Mouse (Mus musculus): ENCODE results near the gene Slc25a10. TPM values are rescaled to one million over a fixed set of nuclear protein-coding genes. Genes with fewer than 3 reads are reported as not detected.

Gene Slc25a10
- polyA plus RNA-seq, 1 experiment from 2014 or later: 29.3 TPM

Other genes with a start within 250 kb of the Slc25a10 start
- 3,932 and 3,979 TPM in 2 replicates for gene Actg1, start 143.3 kb upstream of the Slc25a10 start, polyA plus RNA-seq (2015; fragmentation: Nextera tagmentation; extraction: Ambion mirVana)
- gene Fscn2, start 130.3 kb upstream of the Slc25a10 start, polyA plus RNA-seq (2015; fragmentation: Nextera tagmentation; extraction: Ambion mirVana): 1.3 and 1.5 TPM in 2 replicates
- gene Faap100, start 113.1 kb upstream of the Slc25a10 start, polyA plus RNA-seq (2015; fragmentation: Nextera tagmentation; extraction: Ambion mirVana): 53.9 and 59.7 TPM in 2 replicates
- gene Nploc4, start 54.1 kb upstream of the Slc25a10 start, polyA plus RNA-seq (2015; fragmentation: Nextera tagmentation; extraction: Ambion mirVana): 33.5 and 33.8 TPM in 2 replicates
- not detected in 2 replicates for gene Tspan10, start 49.2 kb upstream of the Slc25a10 start, polyA plus RNA-seq (2015; fragmentation: Nextera tagmentation; extraction: Ambion mirVana)
- gene Pde6g, start 38.3 kb upstream of the Slc25a10 start, polyA plus RNA-seq (2015; fragmentation: Nextera tagmentation; extraction: Ambion mirVana): 0.29 and 0.34 TPM in 2 replicates
- gene Oxld1, start 33.8 kb upstream of the Slc25a10 start, polyA plus RNA-seq (2015; fragmentation: Nextera tagmentation; extraction: Ambion mirVana): 8.5 and 10.4 TPM in 2 replicates
- 26.3 and 26.9 TPM in 2 replicates for gene Ccdc137, start 33.7 kb upstream of the Slc25a10 start, polyA plus RNA-seq (2015; fragmentation: Nextera tagmentation; extraction: Ambion mirVana)
- gene Arl16, start 24.2 kb upstream of the Slc25a10 start, polyA plus RNA-seq (2015; fragmentation: Nextera tagmentation; extraction: Ambion mirVana): 64.8 and 70.8 TPM in 2 replicates
- 123 and 124 TPM in 2 replicates for gene Mrpl12, start 7.2 kb upstream of the Slc25a10 start, polyA plus RNA-seq (2015; fragmentation: Nextera tagmentation; extraction: Ambion mirVana)
- gene Gcgr, start 38.9 kb downstream of the Slc25a10 start, polyA plus RNA-seq (2015; fragmentation: Nextera tagmentation; extraction: Ambion mirVana): 0.20 and 0.28 TPM in 2 replicates
- 201 and 236 TPM in 2 replicates for gene Mcrip1, start 57.9 kb downstream of the Slc25a10 start, polyA plus RNA-seq (2015; fragmentation: Nextera tagmentation; extraction: Ambion mirVana)
- not detected in 2 replicates for gene Ppp1r27, start 59.3 kb downstream of the Slc25a10 start, polyA plus RNA-seq (2015; fragmentation: Nextera tagmentation; extraction: Ambion mirVana)
- 329 and 382 TPM in 2 replicates for gene P4hb, start 81.4 kb downstream of the Slc25a10 start, polyA plus RNA-seq (2015; fragmentation: Nextera tagmentation; extraction: Ambion mirVana)
- gene Arhgdia, start 89.8 kb downstream of the Slc25a10 start, polyA plus RNA-seq (2015; fragmentation: Nextera tagmentation; extraction: Ambion mirVana): 529 and 543 TPM in 2 replicates
- gene Alyref, start 106.5 kb downstream of the Slc25a10 start, polyA plus RNA-seq (2015; fragmentation: Nextera tagmentation; extraction: Ambion mirVana): 292 and 326 TPM in 2 replicates
- 175 and 192 TPM in 2 replicates for gene Anapc11, start 106.6 kb downstream of the Slc25a10 start, polyA plus RNA-seq (2015; fragmentation: Nextera tagmentation; extraction: Ambion mirVana)
- gene Npb, start 116.6 kb downstream of the Slc25a10 start, polyA plus RNA-seq (2015; fragmentation: Nextera tagmentation; extraction: Ambion mirVana): 0.81 TPM in 1 of 2 replicates, not detected in the other
- gene Pcyt2, start 126.1 kb downstream of the Slc25a10 start, polyA plus RNA-seq (2015; fragmentation: Nextera tagmentation; extraction: Ambion mirVana): 167 and 175 TPM in 2 replicates
- gene Sirt7, start 133.4 kb downstream of the Slc25a10 start, polyA plus RNA-seq (2015; fragmentation: Nextera tagmentation; extraction: Ambion mirVana): 52.0 and 55.2 TPM in 2 replicates
- gene Mafg, start 141.8 kb downstream of the Slc25a10 start, polyA plus RNA-seq (2015; fragmentation: Nextera tagmentation; extraction: Ambion mirVana): 35.5 and 36.0 TPM in 2 replicates
- gene Pycr1, start 151.9 kb downstream of the Slc25a10 start, polyA plus RNA-seq (2015; fragmentation: Nextera tagmentation; extraction: Ambion mirVana): 24.7 and 24.8 TPM in 2 replicates
- 0.66 and 1.7 TPM in 2 replicates for gene Myadml2, start 156.3 kb downstream of the Slc25a10 start, polyA plus RNA-seq (2015; fragmentation: Nextera tagmentation; extraction: Ambion mirVana)
- gene Notum, start 169.3 kb downstream of the Slc25a10 start, polyA plus RNA-seq (2015; fragmentation: Nextera tagmentation; extraction: Ambion mirVana): 2.5 and 2.7 TPM in 2 replicates
- gene Aspscr1, start 181.1 kb downstream of the Slc25a10 start, polyA plus RNA-seq (2015; fragmentation: Nextera tagmentation; extraction: Ambion mirVana): 131 and 141 TPM in 2 replicates
- gene Cenpx, start 221.9 kb downstream of the Slc25a10 start, polyA plus RNA-seq (2015; fragmentation: Nextera tagmentation; extraction: Ambion mirVana): 91.2 and 101 TPM in 2 replicates
- 64.4 and 66.0 TPM in 2 replicates for gene Lrrc45, start 222.1 kb downstream of the Slc25a10 start, polyA plus RNA-seq (2015; fragmentation: Nextera tagmentation; extraction: Ambion mirVana)
- gene Rac3, start 229.6 kb downstream of the Slc25a10 start, polyA plus RNA-seq (2015; fragmentation: Nextera tagmentation; extraction: Ambion mirVana): 235 and 267 TPM in 2 replicates
- gene Dcxr, start 235.4 kb downstream of the Slc25a10 start, polyA plus RNA-seq (2015; fragmentation: Nextera tagmentation; extraction: Ambion mirVana): 10.6 and 13.0 TPM in 2 replicates
- gene Cbr2, start 240.3 kb downstream of the Slc25a10 start, polyA plus RNA-seq (2015; fragmentation: Nextera tagmentation; extraction: Ambion mirVana): 0.99 and 1.2 TPM in 2 replicates